Comparison of ENCODE assay signal across 16 mouse cellular contexts in genomic region chr12:118072181-118072872, GRCm38 (mm10).
"Had no signal": no experiment of that assay in that cellular context is flagged by ENCODE, and none has a peak within 500 bp of the region (broad histone marks: within the 10 kb centered on the region; RNA-seq: fewer than 3 reads in every experiment).

No protein-coding gene starts in this region.

- H3K9ac ChIP-seq: kidney, embryonic 15.5 days; liver, embryonic 13.5 days; stomach, embryonic 15.5 days had no signal

- DNase-seq: kidney, adult 11 months; kidney, adult 8-10 months; kidney, postnatal 10 days; kidney, postnatal 36 days; layer of hippocampus, postnatal 36 days; liver, embryonic 13.5 days; lung, adult 2 months; lung, postnatal 14 days; lung, postnatal 4 days; retina, postnatal 1 day; right cerebral cortex, postnatal 25 days; spleen, adult 18-20 months; thymus, postnatal 36 days had no signal

- H3K4me1 ChIP-seq: kidney, embryonic 15.5 days; liver, embryonic 13.5 days; stomach, embryonic 15.5 days had no signal

- H3K9me3 ChIP-seq: kidney, embryonic 15.5 days; liver, embryonic 13.5 days; stomach, embryonic 15.5 days had no signal

- H3K27ac ChIP-seq: kidney, embryonic 15.5 days; left cerebral cortex, adult 2 months; liver, embryonic 13.5 days; stomach, embryonic 15.5 days had no signal

- H3K36me3 ChIP-seq: kidney, embryonic 15.5 days; liver, embryonic 13.5 days; stomach, embryonic 15.5 days had no signal

- H3K4me2 ChIP-seq: kidney, embryonic 15.5 days; liver, embryonic 13.5 days; stomach, embryonic 15.5 days had no signal

- H3K4me3 ChIP-seq: kidney, embryonic 15.5 days; left cerebral cortex, adult 2 months; liver, embryonic 13.5 days; stomach, embryonic 15.5 days had no signal

- H3K27me3 ChIP-seq: kidney, embryonic 15.5 days; liver, embryonic 13.5 days; stomach, embryonic 15.5 days had no signal
